Mouse (Mus musculus) embryo, embryonic 11.5 days (tissue): ENCODE data around the gene Ccdc124.
A peak's percentile ranks its signal among the peaks of the same experiment; 100 is the strongest.

Experiments used
- DNase-seq: peaks from one replicate; pipeline ENCODE4 v3.0.0-alpha.2; 2012; ENCODE audit warnings: low read depth, low spot score

The Ccdc124 gene

GRCm38 (mm10) chr8:70873364-70873985, at the start of gene Ccdc124:
Ccdc124 (minus strand) TSS chr8:70873935.
- peak; percentile 87 for DNase-seq

- DNase-seq, result no peak
Measured at GRCm38 (mm10) chr8:70920049-70920922, 46.6 kb upstream of the Ccdc124 start.

DNA sequence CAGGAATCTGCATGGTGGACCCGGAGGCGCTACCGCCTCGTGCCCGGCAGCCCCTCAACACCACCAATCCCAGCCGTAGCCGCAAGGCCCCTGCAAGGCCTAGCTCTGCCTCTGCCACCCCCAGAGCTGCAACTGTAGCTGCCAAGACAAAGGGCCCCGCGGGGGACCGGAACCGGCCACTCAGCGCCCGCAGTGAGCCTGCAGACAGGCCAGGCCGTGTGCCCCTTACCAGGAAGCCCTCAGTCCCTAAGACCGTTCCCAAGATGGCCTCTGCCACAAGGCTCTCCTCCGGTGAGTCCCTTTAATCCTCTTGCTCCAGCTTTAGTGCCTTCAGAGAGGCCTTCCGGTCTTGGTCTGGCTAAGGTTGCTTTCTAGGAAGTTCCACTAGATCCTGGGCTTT, 41.0 kb upstream of the Ccdc124 start:
- DNase-seq, result no peak

DNA sequence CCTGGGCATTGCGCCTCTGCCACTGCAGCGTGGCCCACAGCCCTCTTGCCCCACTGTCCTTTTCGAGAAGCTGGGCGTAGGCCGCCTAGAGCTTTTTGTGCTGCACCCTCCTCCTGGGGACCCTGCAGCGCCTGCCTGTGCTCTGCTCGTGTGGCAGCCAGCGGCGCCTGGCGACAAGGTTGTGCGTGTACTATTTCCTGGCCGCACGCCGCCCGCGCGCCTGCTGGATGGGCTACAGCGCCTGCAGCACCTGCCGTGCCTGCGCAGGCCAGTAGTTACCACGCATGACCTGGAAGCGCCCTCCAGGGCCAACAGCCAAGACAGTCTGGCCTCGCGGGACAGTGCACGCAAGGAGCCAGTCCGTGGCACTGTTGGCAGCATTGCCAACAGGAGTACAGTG, 39.8 kb upstream of the Ccdc124 start:
- DNase-seq, result no peak

GRCm38 (mm10) chr8:70912955-70913354, 39.2 kb upstream of the Ccdc124 start:
- DNase-seq, result no peak

DNA sequence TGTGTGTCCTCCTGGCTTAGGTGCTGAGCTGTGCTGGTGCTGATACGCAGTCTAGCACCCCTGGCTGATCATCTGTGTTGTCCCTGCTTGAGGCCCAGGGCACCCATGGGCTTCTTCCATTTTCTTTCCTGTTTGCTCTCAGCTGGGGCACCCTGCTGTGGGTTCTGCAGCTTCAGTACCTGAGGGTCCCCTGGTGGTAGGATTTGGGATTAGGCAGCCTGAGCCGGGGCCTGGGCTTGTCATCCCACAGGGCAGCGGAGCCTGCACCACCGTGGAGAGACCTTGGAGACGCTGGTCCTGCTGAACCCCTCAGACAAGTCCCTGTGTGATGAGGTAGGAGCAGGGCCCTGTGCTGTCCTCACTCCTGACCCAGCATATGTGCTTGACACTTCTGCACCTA, 37.9 kb upstream of the Ccdc124 start:
- DNase-seq, result no peak

DNA sequence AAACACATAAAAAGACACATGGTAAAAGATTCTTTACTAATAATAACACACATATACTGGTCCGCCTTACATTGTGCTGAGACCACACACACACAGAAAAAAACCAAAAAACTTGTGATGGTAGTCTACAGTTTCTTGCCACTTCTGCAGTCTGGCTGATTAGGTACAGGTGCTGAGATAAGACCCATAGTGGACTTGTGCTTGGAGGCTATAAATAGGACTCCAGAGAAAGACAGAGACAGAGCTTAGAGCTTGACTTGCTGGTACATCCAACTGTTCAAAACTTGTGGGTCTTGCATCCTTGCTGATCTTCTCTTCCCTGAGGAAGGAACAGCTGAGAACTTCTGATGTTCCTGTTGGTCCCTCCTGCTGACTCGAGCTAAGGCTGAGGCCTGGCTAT, 33.8 kb upstream of the Ccdc124 start:
- DNase-seq, result no peak

DNA sequence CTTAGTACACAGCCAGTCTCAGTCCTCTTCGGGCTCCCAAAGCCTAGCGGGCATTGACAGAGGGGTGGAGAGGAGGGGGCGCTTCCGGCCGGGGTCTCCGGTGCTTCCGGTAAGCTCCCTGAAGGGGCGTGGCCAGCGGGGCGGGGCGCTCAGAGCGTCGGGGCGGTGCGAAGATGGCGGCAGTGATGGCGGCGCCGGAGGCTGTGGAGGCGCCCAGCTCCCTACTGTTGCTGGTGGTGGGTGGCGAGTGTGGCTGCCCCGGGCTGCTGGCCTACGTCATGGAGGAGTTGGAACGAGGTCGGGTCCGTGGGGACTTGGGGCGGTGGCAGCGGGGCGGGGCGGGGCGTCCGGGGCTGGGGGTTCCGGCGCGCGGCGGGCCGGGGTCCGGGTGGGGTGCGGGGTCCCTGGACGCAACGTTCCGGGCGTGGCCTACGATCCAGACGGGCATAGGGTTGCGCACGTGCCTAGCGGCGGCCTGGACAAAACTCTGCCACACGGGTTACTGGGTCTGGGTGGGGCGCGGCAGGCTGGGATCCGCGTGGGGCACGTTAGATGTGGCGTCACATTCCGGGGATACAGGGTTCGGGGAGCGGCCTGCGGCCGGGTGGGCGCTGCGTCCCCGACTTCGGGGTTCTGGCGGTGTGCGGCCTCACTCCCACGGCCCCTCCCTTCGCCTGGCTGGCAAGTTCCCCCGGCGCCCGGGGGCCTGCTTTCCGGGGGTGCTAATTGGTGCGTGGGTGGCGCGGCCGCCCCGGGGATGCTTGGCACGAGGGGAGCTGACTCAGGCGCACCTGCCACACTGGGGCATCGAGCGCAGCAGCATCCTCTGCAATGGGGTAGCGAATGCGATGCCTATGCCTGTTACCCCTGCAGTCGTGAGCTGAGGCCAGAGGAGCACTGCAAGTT, 32.3 kb upstream of the Ccdc124 start, which contains the start of gene Map1s:
Gene Map1s (plus strand): TSS at position 102 of the 906 bp plus-strand sequence.
- peak; percentile 86 for DNase-seq

DNA sequence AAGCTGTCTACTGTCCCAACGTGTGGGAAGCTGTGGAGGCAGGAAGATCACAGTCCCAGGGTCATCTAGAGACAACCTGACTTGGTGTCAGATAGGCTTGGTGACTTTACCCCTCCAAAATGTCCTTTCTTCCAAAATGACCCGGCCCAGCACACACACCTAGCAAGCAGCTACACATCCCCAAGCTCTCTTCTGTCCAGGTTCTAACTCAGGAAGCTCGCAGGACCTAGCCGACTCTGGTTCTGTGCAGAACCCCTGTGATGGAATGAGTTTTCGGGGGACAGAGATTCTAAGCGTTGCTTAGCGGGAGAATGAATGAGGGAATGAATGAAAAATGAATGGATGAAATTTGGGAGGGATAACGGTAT, 31.7 kb upstream of the Ccdc124 start:
- DNase-seq, result no peak

- no peak for DNase-seq
Measured at GRCm38 (mm10) chr8:70904532-70904931, 30.8 kb upstream of the Ccdc124 start.

- DNase-seq, result no peak
Measured at GRCm38 (mm10) chr8:70903582-70903981, 29.8 kb upstream of the Ccdc124 start.

- no peak for DNase-seq
Measured at GRCm38 (mm10) chr8:70903112-70903511, 29.4 kb upstream of the Ccdc124 start.

- no peak for DNase-seq
Measured at GRCm38 (mm10) chr8:70902211-70902610, 28.5 kb upstream of the Ccdc124 start.

DNA sequence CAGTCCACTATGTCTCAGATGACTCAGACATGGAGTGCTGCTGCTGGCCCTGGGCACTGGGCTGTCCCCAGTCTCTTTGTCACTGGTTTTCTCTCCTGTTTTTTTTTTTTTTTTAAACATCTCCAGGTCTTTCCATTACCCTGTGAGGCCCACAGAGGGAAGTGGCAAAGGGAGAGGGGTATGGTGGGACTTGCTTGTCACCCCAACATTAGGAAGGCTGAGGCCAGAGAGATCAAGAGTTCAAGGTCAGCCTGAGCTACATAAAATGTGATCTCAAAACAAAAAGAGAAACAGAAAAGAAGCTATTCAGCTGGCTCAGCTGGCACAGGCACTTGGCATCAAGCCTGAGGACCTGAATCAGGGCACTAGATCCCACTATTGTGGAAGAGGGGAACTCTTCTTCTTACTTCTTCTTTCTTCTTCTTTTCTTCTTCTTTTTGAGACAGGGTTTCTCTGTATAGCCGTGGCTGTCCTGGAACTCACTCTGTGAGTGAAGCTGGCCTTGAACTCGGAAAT, 27.2 kb upstream of the Ccdc124 start:
- DNase-seq, result no peak

- no peak for DNase-seq
Measured at GRCm38 (mm10) chr8:70899226-70899625, 25.5 kb upstream of the Ccdc124 start.

DNA sequence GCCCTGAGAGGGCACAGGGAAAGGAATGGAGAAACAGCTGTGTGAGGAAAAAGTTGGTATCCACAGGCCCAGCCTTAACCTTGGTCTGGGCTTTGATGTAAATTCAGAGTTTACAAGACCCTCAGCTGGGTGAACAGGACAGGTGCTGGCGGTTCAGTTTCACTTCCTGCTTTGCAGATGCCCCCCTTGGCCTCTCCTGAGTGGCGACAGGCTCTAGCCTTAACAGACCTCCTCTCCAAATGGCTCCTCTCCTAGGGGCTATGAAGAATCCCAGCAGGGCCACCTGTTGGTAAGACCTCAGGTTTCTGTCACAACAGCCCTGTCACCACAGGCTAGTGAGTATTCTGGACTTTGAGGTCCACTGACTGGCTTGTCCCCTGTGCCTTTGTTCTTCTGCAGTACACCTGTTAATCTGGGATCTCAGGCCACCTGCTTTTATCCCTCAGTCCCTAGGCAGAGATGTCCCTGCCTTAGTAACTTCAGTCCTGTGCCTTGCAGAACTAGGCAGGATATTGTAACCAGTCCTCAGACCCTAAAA, 25.0 kb upstream of the Ccdc124 start:
- DNase-seq, result no peak

GRCm38 (mm10) chr8:70897681-70898413, 24.1 kb upstream of the Ccdc124 start:
- DNase-seq, result no peak

GRCm38 (mm10) chr8:70897021-70897680, 23.4 kb upstream of the Ccdc124 start, which contains the start of gene Rpl18a:
Rpl18a (minus strand) TSS chr8:70897412.
- peak; percentile 95 for DNase-seq

DNA sequence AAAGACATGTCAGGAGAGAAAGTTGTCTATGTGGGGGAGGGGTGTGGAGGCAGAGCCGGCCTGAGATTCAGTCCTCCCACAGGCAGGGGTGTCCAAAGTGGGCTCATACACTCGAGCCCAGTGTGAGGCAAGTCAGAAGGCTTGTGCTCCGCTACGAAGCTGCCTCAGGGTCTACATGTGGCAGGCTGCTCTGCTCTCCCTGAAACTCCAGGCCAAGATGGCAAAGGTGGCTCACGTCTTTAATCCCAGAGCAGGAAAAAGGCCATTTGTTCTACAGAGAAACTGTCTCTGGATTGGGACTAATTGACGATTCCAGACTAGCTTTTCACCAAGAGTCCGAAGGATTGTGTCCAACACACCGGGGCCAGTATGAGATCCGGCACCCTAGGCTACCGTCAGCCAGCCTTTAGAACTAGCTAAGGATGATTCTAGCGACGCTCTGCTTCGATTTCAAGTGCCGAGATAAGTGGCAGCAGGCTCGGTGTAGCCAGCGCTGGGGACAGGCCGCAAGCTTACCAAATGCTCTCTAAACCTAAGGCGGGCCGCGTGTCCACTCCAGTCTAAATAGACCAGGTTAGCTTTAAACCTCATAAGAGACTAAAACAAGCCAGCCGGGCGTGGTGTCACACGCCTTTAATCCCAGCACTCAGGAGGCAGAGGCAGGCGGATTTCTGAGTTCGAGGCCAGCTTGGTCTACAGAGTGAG, 22.7 kb upstream of the Ccdc124 start:
- no peak for DNase-seq
